Mouse (Mus musculus): ENCODE data around the gene Ttc33. TPM values are rescaled to one million over a fixed set of nuclear protein-coding genes. Genes with fewer than 3 reads are reported as not detected.
"Not testable (repeated sequence)": the region's sequence is repeated elsewhere in the genome, so short reads cannot be mapped to it uniquely, and the experiment has no call there.

Ttc33 gene
- polyA plus RNA-seq, 1 experiment from 2014 or later: 49.3 TPM

GRCm38 (mm10) chr15:5194446-5194845, 9.1 kb downstream of the Ttc33 start:
- no peaks in the 10 kb centered on the region for H3K4me1 ChIP-seq (ENCODE audit: control insufficient read depth, insufficient read depth, low read length)
- 91% methylated on average over 6 of the region's 6 CpGs for WGBS
- no peak overlapping the region for H3K9ac ChIP-seq (ENCODE audit: low read length)
- H3K9me3 ChIP-seq (ENCODE audit: control insufficient read depth, low read length): no peaks in the 10 kb centered on the region
- no peaks in the 10 kb centered on the region for H3K36me3 ChIP-seq (ENCODE audit: control insufficient read depth, insufficient read depth, low read length)
- no peak overlapping the region for H3K4me3 ChIP-seq (ENCODE audit: low read depth, low read length)
- no peak overlapping the region for H3K4me2 ChIP-seq (ENCODE audit: low read depth)
- DNase-seq (ENCODE audit: low spot score) (no peak), ATAC-seq (ENCODE audit: insufficient read depth, low FRiP score, low TSS enrichment) (no peak)
- no peak overlapping the region for H3K27ac ChIP-seq (ENCODE audit: low read depth, low read length)
- H3K27me3 ChIP-seq (ENCODE audit: control insufficient read depth, insufficient read depth, low read length): no peaks in the 10 kb centered on the region

- no peaks in the 10 kb centered on the region for H3K4me1 ChIP-seq (ENCODE audit: control insufficient read depth, insufficient read depth, low read length)
- H3K27me3 ChIP-seq (ENCODE audit: control insufficient read depth, insufficient read depth, low read length): no peaks in the 10 kb centered on the region
- H3K9me3 ChIP-seq (ENCODE audit: control insufficient read depth, low read length): no peaks in the 10 kb centered on the region
- no peak overlapping the region for H3K9ac ChIP-seq (ENCODE audit: low read length)
- H3K36me3 ChIP-seq (ENCODE audit: control insufficient read depth, insufficient read depth, low read length): no peaks in the 10 kb centered on the region
- WGBS: 89% methylated on average over 9 of the region's 9 CpGs
- H3K27ac ChIP-seq (ENCODE audit: low read depth, low read length): no peak overlapping the region
- no peak for DNase-seq (ENCODE audit: low spot score)
- no peak overlapping the region for H3K4me2 ChIP-seq (ENCODE audit: low read depth)
- no peak overlapping the region for H3K4me3 ChIP-seq (ENCODE audit: low read depth, low read length)
- ATAC-seq (ENCODE audit: insufficient read depth, low FRiP score, low TSS enrichment): no peak
Observed at GRCm38 (mm10) chr15:5194931-5195330, 9.6 kb downstream of the Ttc33 start.

DNA sequence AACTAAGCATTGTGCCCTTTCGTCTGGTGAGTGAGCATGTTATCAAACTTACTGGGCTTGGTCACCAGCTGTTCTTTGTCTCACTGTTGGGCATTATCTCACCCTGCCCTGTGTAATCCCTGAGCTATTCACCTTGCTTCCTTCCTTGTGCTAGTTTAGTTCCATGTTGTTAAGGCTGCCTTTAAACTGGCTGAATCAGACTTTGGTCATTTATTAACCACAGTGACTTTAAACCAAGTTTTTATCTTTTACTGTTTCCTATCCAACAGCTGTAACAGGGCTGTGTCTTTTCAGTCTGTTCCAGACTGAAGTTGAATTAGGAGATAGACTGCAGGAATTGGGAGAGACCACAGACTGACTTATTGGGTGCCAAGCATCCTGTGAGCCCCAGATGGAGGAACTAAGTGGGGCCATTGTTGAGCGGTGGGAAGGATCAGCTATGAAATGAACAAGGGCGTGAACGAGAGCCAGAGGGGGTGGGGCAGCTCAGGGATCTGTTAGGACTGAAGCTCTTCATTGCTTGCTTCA, 10.7 kb downstream of the Ttc33 start:
- no peaks in the 10 kb centered on the region for H3K27me3 ChIP-seq (ENCODE audit: control insufficient read depth, insufficient read depth, low read length)
- DNase-seq (ENCODE audit: low spot score): no peak
- 45% methylated on average over 4 of the region's 4 CpGs for WGBS
- no peak for ATAC-seq (ENCODE audit: insufficient read depth, low FRiP score, low TSS enrichment)
- H3K9ac ChIP-seq (ENCODE audit: low read length): no peak overlapping the region
- no peak overlapping the region for H3K4me3 ChIP-seq (ENCODE audit: low read depth, low read length)
- H3K4me1 ChIP-seq (ENCODE audit: control insufficient read depth, insufficient read depth, low read length): no peaks in the 10 kb centered on the region
- no peaks in the 10 kb centered on the region for H3K9me3 ChIP-seq (ENCODE audit: control insufficient read depth, low read length)
- no peak overlapping the region for H3K4me2 ChIP-seq (ENCODE audit: low read depth)
- H3K27ac ChIP-seq (ENCODE audit: low read depth, low read length): no peak overlapping the region
- no peaks in the 10 kb centered on the region for H3K36me3 ChIP-seq (ENCODE audit: control insufficient read depth, insufficient read depth, low read length)

DNA sequence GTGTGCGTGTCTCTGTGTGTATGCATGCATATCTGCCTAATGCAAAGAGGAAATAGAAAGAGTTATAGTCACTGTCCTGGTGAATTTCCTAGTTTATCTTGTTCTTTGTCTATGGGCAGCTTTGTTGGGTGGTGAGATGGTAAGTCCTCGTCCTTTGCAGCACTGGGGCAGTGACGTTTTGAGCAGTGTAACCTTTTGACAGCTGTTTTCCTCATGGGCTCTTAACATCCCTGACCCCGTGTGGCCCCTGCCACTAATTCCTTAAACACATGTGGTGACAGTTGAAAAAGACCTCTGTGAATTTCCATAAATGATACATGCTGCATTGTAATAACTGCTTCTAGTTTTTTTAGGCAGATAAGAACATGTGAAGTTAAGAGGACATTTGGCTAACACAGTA, 11.4 kb downstream of the Ttc33 start:
- no peak for ATAC-seq (ENCODE audit: insufficient read depth, low FRiP score, low TSS enrichment)
- H3K4me1 ChIP-seq (ENCODE audit: control insufficient read depth, insufficient read depth, low read length): no peaks in the 10 kb centered on the region
- no peaks in the 10 kb centered on the region for H3K27me3 ChIP-seq (ENCODE audit: control insufficient read depth, insufficient read depth, low read length)
- H3K4me3 ChIP-seq (ENCODE audit: low read depth, low read length): no peak overlapping the region
- DNase-seq (ENCODE audit: low spot score): no peak
- 61% methylated on average over 4 of the region's 4 CpGs for WGBS
- no peaks in the 10 kb centered on the region for H3K9me3 ChIP-seq (ENCODE audit: control insufficient read depth, low read length)
- no peak overlapping the region for H3K4me2 ChIP-seq (ENCODE audit: low read depth)
- no peak overlapping the region for H3K27ac ChIP-seq (ENCODE audit: low read depth, low read length)
- H3K9ac ChIP-seq (ENCODE audit: low read length): no peak overlapping the region
- H3K36me3 ChIP-seq (ENCODE audit: control insufficient read depth, insufficient read depth, low read length): no peaks in the 10 kb centered on the region

DNA sequence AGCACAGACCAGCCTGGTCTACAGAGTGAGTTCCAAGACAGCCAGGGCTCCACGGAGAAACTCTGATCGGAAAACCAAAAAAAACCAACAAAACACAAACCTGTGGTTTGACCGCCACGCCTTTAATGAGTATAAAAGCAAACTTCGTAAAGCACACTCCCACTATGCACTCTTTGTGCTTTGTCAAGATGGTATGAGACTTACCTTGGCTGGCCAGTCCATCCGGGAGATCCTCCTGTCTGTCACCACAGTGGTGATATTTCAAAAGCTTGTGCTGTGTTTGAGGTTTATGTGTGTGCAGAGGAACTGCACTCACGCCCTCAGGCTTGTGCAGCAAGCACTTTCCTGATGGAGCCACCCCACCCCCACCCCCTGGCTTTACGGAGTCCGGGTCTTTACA, 19.9 kb downstream of the Ttc33 start:
- 92% methylated on average over 9 of the region's 9 CpGs for WGBS
- Histone ChIP-seq H3K4me3 (ENCODE audit: low read depth, low read length) (no peak overlapping the region), H3K4me1 (ENCODE audit: control insufficient read depth, insufficient read depth, low read length) (no peaks in the 10 kb centered on the region), H3K9me3 (ENCODE audit: control insufficient read depth, low read length) (no peaks in the 10 kb centered on the region), H3K27ac (ENCODE audit: low read depth, low read length) (no peak overlapping the region), H3K9ac (ENCODE audit: low read length) (no peak overlapping the region), H3K27me3 (ENCODE audit: control insufficient read depth, insufficient read depth, low read length) (no peaks in the 10 kb centered on the region), H3K36me3 (ENCODE audit: control insufficient read depth, insufficient read depth, low read length) (no peaks in the 10 kb centered on the region), H3K4me2 (ENCODE audit: low read depth) (no peak overlapping the region)
- no peak for DNase-seq (ENCODE audit: low spot score)
- no peak for ATAC-seq (ENCODE audit: insufficient read depth, low FRiP score, low TSS enrichment)

GRCm38 (mm10) chr15:5209116-5209515, 23.8 kb downstream of the Ttc33 start:
- Histone ChIP-seq H3K4me2 (ENCODE audit: low read depth) (no peak overlapping the region), H3K4me1 (ENCODE audit: control insufficient read depth, insufficient read depth, low read length) (no peaks in the 10 kb centered on the region), H3K27ac (ENCODE audit: low read depth, low read length) (no peak overlapping the region), H3K9me3 (ENCODE audit: control insufficient read depth, low read length) (no peaks in the 10 kb centered on the region), H3K4me3 (ENCODE audit: low read depth, low read length) (no peak overlapping the region), H3K9ac (ENCODE audit: low read length) (no peak overlapping the region), H3K36me3 (ENCODE audit: control insufficient read depth, insufficient read depth, low read length) (no peaks in the 10 kb centered on the region), H3K27me3 (ENCODE audit: control insufficient read depth, insufficient read depth, low read length) (no peaks in the 10 kb centered on the region)
- 100% methylated on average over 3 of the region's 3 CpGs for WGBS
- DNase-seq (ENCODE audit: low spot score) (no peak), ATAC-seq (ENCODE audit: insufficient read depth, low FRiP score, low TSS enrichment) (no peak)

DNA sequence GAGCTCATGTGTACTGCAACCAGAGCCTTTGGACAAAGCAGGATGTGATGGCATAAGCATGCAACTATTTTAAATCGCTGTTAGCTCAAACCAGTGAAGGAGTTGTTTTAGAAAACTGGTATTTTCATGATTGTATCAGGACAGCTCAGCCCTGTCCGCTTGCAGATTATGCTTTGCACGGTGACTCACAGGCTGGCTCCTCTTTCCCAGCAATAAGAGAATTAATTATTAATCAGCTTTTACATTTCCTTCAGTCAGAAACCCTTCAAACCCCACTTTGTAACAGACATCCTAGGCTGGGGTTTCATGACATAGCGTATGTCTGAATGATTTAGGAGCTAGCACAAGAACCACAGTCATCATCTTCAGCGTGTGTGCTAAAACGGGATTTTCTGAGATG, 35.2 kb downstream of the Ttc33 start:
- no peak overlapping the region for H3K4me2 ChIP-seq (ENCODE audit: low read depth)
- H3K36me3 ChIP-seq (ENCODE audit: control insufficient read depth, insufficient read depth, low read length): no peaks in the 10 kb centered on the region
- H3K9ac ChIP-seq (ENCODE audit: low read length): no peak overlapping the region
- WGBS: 92% methylated on average over 6 of the region's 6 CpGs
- no peak overlapping the region for H3K4me3 ChIP-seq (ENCODE audit: low read depth, low read length)
- no peaks in the 10 kb centered on the region for H3K9me3 ChIP-seq (ENCODE audit: control insufficient read depth, low read length)
- no peak overlapping the region for H3K27ac ChIP-seq (ENCODE audit: low read depth, low read length)
- no peak for ATAC-seq (ENCODE audit: insufficient read depth, low FRiP score, low TSS enrichment)
- no peaks in the 10 kb centered on the region for H3K27me3 ChIP-seq (ENCODE audit: control insufficient read depth, insufficient read depth, low read length)
- no peaks in the 10 kb centered on the region for H3K4me1 ChIP-seq (ENCODE audit: control insufficient read depth, insufficient read depth, low read length)
- no peak for DNase-seq (ENCODE audit: low spot score)

GRCm38 (mm10) chr15:5230746-5231145, 45.4 kb downstream of the Ttc33 start:
- ATAC-seq (ENCODE audit: insufficient read depth, low FRiP score, low TSS enrichment); H3K9me3 ChIP-seq (ENCODE audit: control insufficient read depth, low read length); H3K36me3 ChIP-seq (ENCODE audit: control insufficient read depth, insufficient read depth, low read length); H3K4me2 ChIP-seq (ENCODE audit: low read depth); H3K27me3 ChIP-seq (ENCODE audit: control insufficient read depth, insufficient read depth, low read length); H3K4me1 ChIP-seq (ENCODE audit: control insufficient read depth, insufficient read depth, low read length); H3K4me3 ChIP-seq (ENCODE audit: low read depth, low read length); H3K27ac ChIP-seq (ENCODE audit: low read depth, low read length); H3K9ac ChIP-seq (ENCODE audit: low read length); DNase-seq (ENCODE audit: low spot score): not testable (repeated sequence)
- WGBS: 88% methylated on average over 10 of the region's 10 CpGs

- no peaks in the 10 kb centered on the region for H3K9me3 ChIP-seq (ENCODE audit: control insufficient read depth, low read length)
- H3K27me3 ChIP-seq (ENCODE audit: control insufficient read depth, insufficient read depth, low read length): no peaks in the 10 kb centered on the region
- 90% methylated on average over 16 of the region's 16 CpGs for WGBS
- ATAC-seq (ENCODE audit: insufficient read depth, low FRiP score, low TSS enrichment) (no peak), DNase-seq (ENCODE audit: low spot score) (no peak)
- no peaks in the 10 kb centered on the region for H3K36me3 ChIP-seq (ENCODE audit: control insufficient read depth, insufficient read depth, low read length)
- H3K4me2 ChIP-seq (ENCODE audit: low read depth): no peak overlapping the region
- no peak overlapping the region for H3K4me3 ChIP-seq (ENCODE audit: low read depth, low read length)
- H3K4me1 ChIP-seq (ENCODE audit: control insufficient read depth, insufficient read depth, low read length): no peaks in the 10 kb centered on the region
- H3K9ac ChIP-seq (ENCODE audit: low read length): no peak overlapping the region
- no peak overlapping the region for H3K27ac ChIP-seq (ENCODE audit: low read depth, low read length)
Observed at GRCm38 (mm10) chr15:5234659-5235058, 49.3 kb downstream of the Ttc33 start.
